Mouse (Mus musculus) ovary, postnatal 36 days (tissue): Measurements from ENCODE around the gene D230025D16Rik.

Experiments
- DNase-seq: peaks from one replicate; pipeline ENCODE4 v3.0.0; 2022; ENCODE audit warnings: low spot score, mixed read lengths

Gene D230025D16Rik

GRCm38 (mm10) chr8:105268342-105269074 is 43.6 kb downstream of the D230025D16Rik start:
- DNase-seq: no peak

GRCm38 (mm10) chr8:105269075-105269458 is 44.1 kb downstream of the D230025D16Rik start:
- DNase-seq: no peak

GRCm38 (mm10) chr8:105269461-105269947 is 44.6 kb downstream of the D230025D16Rik start, which contains the start of gene Hsf4:
Hsf4 (plus strand) TSS chr8:105269801.
- peak; percentile 72 for DNase-seq

- DNase-seq: no peak
These were observed 45.4 kb downstream of the D230025D16Rik start for GRCm38 (mm10) chr8:105270101-105270915.

GRCm38 (mm10) chr8:105270916-105271186 is 45.9 kb downstream of the D230025D16Rik start:
- no peak for DNase-seq

- DNase-seq: no peak
These were observed 50.4 kb downstream of the D230025D16Rik start for GRCm38 (mm10) chr8:105275387-105275786.

GRCm38 (mm10) chr8:105275840-105276239 is 50.9 kb downstream of the D230025D16Rik start, which contains the start of gene Nol3:
Nol3 (plus strand) TSS chr8:105276140.
- no peak for DNase-seq

- peak; percentile 52 for DNase-seq
These were observed 51.6 kb downstream of the D230025D16Rik start for GRCm38 (mm10) chr8:105276292-105277120.

GRCm38 (mm10) chr8:105278911-105279334 is 54.0 kb downstream of the D230025D16Rik start:
- peak; percentile 84 for DNase-seq

GRCm38 (mm10) chr8:105280567-105280966 is 55.6 kb downstream of the D230025D16Rik start:
- DNase-seq: no peak

GRCm38 (mm10) chr8:105281821-105282220 is 56.9 kb downstream of the D230025D16Rik start:
- DNase-seq: no peak

- DNase-seq: no peak
These were observed 57.3 kb downstream of the D230025D16Rik start for GRCm38 (mm10) chr8:105282239-105282638.

- peak; percentile 55 for DNase-seq
These were observed 58.1 kb downstream of the D230025D16Rik start for GRCm38 (mm10) chr8:105283074-105283473.

GRCm38 (mm10) chr8:105285514-105285913 is 60.6 kb downstream of the D230025D16Rik start:
- no peak for DNase-seq

GRCm38 (mm10) chr8:105286907-105287306 is 62.0 kb downstream of the D230025D16Rik start:
- no peak for DNase-seq

GRCm38 (mm10) chr8:105288231-105288630 is 63.3 kb downstream of the D230025D16Rik start:
- DNase-seq: peak; percentile 2

GRCm38 (mm10) chr8:105288958-105289732 is 64.2 kb downstream of the D230025D16Rik start:
- DNase-seq: peak; percentile 93

GRCm38 (mm10) chr8:105289805-105290460 is 65.0 kb downstream of the D230025D16Rik start, which contains the start of gene 4931428F04Rik:
4931428F04Rik (minus strand) TSS chr8:105289864.
- DNase-seq: peak; percentile 61

GRCm38 (mm10) chr8:105290554-105291314 is 65.8 kb downstream of the D230025D16Rik start:
- peak; percentile 85 for DNase-seq

GRCm38 (mm10) chr8:105291364-105291763 is 66.4 kb downstream of the D230025D16Rik start:
- DNase-seq: peak; percentile 4
